Mouse (Mus musculus): ENCODE results near the gene Mrpl34.
"Not testable (repeated sequence)": the region's sequence is repeated elsewhere in the genome, so short reads cannot be mapped to it uniquely, and the experiment has no call there.

The Mrpl34 gene

DNA sequence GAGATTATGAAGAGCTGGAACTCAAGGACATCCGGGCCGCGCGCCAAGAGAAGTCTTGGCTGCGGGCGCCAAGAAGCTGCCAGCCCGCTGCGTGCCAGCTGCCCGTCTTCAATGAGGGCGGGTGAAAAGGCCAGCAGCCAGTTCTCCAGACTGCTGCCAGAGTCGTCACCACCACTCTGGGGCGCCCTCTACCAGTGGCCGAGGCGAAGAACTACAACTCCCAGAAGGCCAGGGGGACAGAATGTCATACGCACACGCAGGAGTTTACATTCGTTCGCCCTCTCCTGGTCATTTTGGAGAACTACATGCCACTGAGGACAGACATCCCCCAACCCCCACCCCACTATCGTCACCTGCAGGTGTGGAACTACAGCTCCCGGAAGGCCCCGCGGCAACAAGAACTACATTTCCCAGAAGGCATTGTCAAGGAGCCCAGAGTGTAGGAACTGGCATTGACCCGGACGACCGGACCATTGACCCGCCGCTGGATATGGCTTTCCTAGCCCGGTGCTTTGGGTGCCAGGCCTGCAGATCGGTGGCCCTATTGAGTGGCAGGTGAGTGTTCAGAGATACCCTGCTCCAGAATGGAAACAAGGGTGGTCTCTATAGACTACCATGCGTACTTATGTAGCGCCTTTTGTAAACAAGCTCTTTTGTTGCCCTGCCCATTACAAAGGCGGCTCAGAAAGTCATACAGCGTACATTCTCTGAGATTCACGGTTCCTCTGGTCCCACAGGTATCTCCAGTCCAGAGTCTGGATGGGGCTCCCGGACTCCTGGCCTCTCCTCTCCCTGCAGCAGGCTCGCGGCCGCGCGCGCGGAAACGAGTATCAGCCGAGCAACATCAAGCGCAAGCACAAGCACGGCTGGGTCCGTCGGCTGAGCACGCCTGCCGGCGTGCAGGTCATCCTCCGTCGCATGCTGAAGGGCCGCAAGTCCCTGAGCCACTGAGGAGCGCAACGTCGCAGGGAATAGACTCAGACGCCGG is at the start of gene Mrpl34:
TSS of gene Mrpl34 (plus strand) at position 447 of the 988 bp plus-strand sequence.
- peak; percentile 100 for DNase-seq (ENCODE audit: low read depth, low spot score)

DNA sequence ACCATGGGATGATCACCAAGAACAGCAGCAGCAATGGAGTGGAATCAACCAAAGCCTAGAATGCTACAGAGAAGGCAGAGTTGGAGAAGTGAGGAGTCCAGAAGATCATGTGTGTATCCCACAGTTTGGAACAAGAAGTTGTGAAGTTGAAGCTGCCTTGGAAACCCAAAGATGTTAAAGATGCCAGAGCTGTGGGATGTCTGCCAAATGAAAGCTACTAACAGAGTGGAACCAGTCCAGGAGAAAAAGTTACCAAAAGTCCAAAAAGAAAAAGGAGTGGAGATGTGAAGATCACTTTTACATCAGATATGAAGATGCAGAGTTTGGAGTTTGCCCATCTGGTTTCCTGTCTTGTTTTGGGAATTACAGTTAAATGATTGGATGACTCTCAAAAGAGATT is 42.6 kb upstream of the Mrpl34 start:
- no peak for DNase-seq (ENCODE audit: low read depth, low spot score)

DNA sequence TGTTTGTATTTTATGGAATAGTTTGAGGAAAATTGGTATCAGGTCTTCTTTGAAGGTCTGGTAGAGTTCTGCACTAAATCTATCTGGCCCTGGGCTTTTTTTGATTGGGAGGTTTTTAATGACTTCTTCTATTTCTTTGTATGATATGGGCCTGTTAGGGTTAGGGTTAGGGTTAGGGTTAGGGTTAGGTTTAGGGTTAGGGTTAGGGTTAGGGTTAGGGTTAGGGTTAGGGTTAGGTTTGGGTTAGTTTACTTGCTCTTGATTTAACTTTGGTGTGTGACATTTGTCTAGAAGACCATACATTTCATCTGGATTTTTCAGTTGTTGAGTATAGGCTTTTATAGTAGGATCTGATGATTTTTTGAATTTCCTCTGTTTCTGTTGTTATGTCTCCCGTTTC is 31.8 kb upstream of the Mrpl34 start:
- DNase-seq (ENCODE audit: low read depth, low spot score), result not testable (repeated sequence)

DNA sequence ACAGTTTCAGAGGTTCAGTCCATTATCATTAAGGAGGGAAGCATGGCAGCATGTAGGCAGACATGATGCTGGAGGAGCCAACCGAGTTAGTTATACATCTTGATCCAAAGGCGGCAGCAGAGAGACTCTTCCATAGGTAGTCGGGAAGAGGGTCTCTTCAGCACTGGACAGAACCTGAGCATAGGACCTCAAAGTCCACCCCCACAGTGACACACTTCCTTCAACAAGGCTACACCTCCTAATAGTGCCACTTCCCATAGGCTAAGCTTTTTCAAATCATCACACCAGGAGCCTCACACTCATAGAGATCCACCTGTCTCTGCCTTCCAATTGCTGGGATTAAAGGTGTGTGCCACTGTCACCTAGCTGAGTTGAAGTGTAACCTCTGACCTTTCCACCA is 27.7 kb upstream of the Mrpl34 start:
- no peak for DNase-seq (ENCODE audit: low read depth, low spot score)

- DNase-seq (ENCODE audit: low read depth, low spot score), result peak; percentile 79
Observed at GRCm38 (mm10) chr8:71441404-71441803, 23.4 kb upstream of the Mrpl34 start.

DNA sequence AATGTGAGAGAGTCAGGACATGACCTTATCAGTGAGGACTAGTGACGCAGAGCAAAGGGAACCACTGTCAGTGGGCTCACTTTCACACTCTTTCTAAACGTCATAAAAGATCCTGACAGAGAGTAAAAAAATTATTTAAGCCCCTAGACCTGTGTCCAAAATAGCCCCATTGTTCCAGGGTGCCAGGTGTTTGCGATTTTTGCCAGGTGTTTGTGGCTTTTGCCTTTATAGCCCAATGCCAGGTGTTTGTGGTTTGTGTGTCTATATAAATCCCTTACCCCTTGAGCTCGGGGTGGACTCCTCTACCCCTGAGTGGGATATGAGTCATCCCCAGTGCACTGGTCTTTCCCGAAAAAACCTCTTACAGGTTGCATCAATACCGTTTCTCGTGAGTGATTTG is 19.7 kb upstream of the Mrpl34 start:
- no peak for DNase-seq (ENCODE audit: low read depth, low spot score)

GRCm38 (mm10) chr8:71451337-71451736 is 13.4 kb upstream of the Mrpl34 start:
- no peak for DNase-seq (ENCODE audit: low read depth, low spot score)

- no peak for DNase-seq (ENCODE audit: low read depth, low spot score)
Observed at GRCm38 (mm10) chr8:71451777-71452176, 13.0 kb upstream of the Mrpl34 start.

GRCm38 (mm10) chr8:71452669-71453068 is 12.1 kb upstream of the Mrpl34 start:
- no peak for DNase-seq (ENCODE audit: low read depth, low spot score)

GRCm38 (mm10) chr8:71454668-71455067 is 10.1 kb upstream of the Mrpl34 start:
- DNase-seq (ENCODE audit: low read depth, low spot score), result no peak

DNA sequence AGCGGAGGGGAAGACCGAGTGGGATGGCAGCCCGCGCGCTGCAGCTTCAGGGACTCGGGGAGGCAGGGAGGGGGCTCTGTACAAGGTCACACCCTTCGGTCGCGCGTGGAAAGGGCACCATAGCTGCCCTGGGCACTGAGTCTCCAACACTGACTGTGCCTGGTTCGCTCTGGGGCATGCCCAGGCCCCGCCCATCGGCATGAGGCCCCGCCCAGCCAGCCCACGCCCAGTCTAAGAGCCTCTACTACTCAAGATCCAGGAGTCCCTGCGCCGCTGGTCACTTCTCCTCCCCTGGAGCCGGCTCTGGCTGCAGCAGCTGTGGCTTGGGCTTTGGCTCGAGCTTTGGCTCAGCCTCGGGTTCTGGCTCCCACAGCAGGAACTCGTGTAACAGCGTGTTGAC is 7.9 kb upstream of the Mrpl34 start:
- no peak for DNase-seq (ENCODE audit: low read depth, low spot score)

- no peak for DNase-seq (ENCODE audit: low read depth, low spot score)
Observed at GRCm38 (mm10) chr8:71457659-71458270, 7.0 kb upstream of the Mrpl34 start.

- DNase-seq (ENCODE audit: low read depth, low spot score), result no peak
Observed at GRCm38 (mm10) chr8:71460716-71461115, 4.0 kb upstream of the Mrpl34 start.

GRCm38 (mm10) chr8:71461152-71461840 is 3.5 kb upstream of the Mrpl34 start:
- peak; percentile 40 for DNase-seq (ENCODE audit: low read depth, low spot score)

DNA sequence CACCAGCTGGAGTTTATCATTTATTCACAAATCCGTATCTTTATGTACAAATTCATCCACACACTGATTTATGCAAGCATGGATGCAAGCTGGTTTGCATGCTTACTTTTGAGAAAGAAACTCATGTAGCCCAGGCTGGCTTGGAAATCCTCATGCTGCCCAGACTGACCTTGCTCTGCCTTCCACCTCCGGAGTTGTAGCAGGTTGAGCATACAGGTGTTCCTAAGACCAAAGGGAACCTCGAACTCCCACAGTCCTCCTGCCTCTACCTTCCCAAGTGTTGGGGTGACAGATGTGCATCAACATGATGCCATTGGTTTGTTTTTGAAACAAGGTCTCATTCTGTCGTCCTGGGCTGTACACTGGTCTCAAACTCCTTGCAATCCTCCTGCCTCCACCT is 2.6 kb upstream of the Mrpl34 start:
- no peak for DNase-seq (ENCODE audit: low read depth, low spot score)

- peak; percentile 86 for DNase-seq (ENCODE audit: low read depth, low spot score)
Observed at GRCm38 (mm10) chr8:71462786-71463185, 2.0 kb upstream of the Mrpl34 start.

DNA sequence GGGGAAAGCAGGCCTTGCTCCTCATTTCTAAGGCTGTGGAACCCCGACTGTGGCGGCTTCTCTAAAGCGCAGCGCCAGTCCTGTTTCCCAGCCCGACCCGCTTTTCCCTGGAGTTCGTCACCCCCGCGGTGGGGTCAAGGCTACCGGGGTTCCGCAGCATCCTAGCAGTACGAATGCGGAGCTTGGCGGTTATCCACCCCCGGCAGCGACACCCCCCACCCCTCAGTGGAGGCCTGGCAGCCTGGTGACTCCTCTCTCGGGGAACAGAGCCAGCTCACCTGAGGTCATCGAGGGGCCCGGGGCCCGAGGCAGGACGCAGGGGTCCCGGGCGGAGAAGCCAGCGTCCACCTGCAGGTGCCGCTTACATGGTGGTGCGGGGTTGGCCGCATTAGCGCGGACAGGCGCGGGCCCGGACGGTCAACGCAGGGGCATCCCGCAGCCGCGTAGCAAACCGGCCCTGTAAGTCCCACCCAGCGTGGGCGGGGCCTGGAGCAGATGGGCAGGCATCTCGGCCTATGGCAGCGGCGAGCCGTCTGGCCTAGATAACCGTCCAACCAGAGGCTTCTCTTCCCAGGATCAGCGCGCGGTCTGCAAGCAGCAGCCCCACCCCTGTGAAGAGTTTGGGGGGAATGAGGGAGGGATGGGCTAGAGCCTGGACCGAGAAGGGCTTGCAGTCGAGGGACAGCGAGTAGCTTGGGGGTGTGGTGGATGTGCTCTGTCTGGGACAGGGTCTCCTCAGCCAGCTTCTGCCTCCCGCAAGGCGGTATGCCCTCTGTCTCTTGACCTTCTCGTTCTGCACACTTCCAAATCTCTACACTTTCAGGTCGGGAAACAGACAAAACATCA is 1.3 kb upstream of the Mrpl34 start, which contains the start of gene Abhd8:
TSS of gene Abhd8 (minus strand) at position 468 of the 846 bp plus-strand sequence.
- peak; percentile 99 for DNase-seq (ENCODE audit: low read depth, low spot score)

DNA sequence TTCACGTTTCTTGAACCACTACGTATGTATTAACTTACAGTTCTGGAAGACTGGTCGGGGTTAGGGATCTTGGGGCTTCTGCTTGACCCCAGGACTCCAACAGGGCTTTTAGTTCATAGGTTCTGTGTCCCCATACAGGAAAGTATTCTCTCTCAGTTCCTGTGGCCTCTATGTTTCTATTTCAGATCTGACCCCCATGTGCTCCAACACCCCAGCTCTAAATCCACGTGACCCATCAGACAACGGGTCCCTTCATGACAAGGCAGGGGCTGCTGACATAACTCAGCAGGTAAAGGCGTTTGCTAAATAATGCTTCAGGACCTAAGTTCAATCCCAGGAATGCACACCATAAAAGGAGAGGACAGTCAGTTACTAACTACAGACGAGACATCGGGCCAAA is 974 bp downstream of the Mrpl34 start:
- DNase-seq (ENCODE audit: low read depth, low spot score), result no peak

GRCm38 (mm10) chr8:71466198-71466597 is 1.4 kb downstream of the Mrpl34 start:
- DNase-seq (ENCODE audit: low read depth, low spot score), result no peak

DNA sequence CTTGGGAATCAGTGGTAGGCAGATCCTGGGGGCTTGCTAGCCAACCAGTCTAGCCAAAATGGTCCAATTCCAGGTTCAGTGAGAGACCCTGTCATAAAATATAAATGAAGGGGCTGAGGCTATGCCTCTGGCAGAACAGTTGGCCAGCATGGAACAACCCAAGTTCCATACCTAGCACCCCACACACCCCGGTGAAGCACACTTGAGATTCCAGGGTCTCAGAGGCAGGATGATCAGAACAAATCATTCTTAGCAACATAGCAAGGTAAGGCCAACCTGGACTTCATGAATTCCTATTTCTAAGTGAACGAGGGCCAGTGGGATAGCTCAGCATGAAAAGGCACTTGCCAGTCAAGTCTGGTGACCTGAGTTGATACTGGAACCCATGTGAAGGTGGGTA is 2.4 kb downstream of the Mrpl34 start:
- no peak for DNase-seq (ENCODE audit: low read depth, low spot score)

DNA sequence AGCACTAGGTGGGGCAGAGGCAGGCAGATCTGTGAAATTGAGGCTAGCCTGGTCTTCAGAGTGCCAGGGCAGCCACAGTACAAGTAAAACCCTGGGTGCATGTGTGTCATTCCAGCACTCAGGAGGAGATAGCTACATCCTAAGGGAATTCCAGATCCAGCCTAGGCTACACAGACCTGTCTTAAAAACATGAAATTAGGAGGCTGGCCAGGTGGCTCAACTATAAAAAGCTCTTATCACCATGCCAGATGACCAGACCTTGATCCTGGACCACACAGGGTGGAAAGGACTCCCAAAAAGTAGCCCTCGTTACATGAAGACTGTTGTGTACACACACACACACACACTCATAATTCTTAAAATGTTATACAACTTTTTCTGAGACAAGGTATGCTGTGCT is 3.2 kb downstream of the Mrpl34 start:
- no peak for DNase-seq (ENCODE audit: low read depth, low spot score)
